Mouse (Mus musculus) cortical plate, adult 2 months (tissue): ENCODE results near the gene Dmrt2. TPM values are rescaled to one million over a fixed set of nuclear protein-coding genes. Genes with fewer than 3 reads are reported as not detected.

Experiments
- H3K27ac ChIP-seq: fragments of 200-500 bp; 2 replicates; pipeline ENCODE4 v1.5.1; 2012; ENCODE audit warnings: low read length, control low read depth, inconsistent platforms; ENCODE audit not compliant: insufficient read depth
- H3K4me1 ChIP-seq: fragments of 200-500 bp; 2 replicates; pipeline ENCODE4 v1.6.1; 2011; ENCODE audit warnings: low read length; ENCODE audit not compliant: control insufficient read depth, insufficient read depth
- H3K4me3 ChIP-seq: fragments of 200-500 bp; 2 replicates; pipeline ENCODE4 v1.5.1; 2011; ENCODE audit warnings: mild to moderate bottlenecking, low read length, control low read depth; ENCODE audit not compliant: insufficient read depth
- CTCF ChIP-seq: fragments of 200-500 bp; IDR thresholded peaks from 2 replicates; pipeline ENCODE4 v1.5.1; 2011; ENCODE audit warnings: mild to moderate bottlenecking, control low read depth, low read length; ENCODE audit not compliant: insufficient read depth; ENCODE audit errors: extremely low read depth
- POLR2A ChIP-seq: fragments of 200-500 bp; IDR thresholded peaks from 2 replicates; pipeline ENCODE4 v1.6.1; 2011; ENCODE audit warnings: mild to moderate bottlenecking, low read length, control low read depth; ENCODE audit not compliant: insufficient read depth; ENCODE audit errors: extremely low read depth
- polyA plus RNA-seq: library from polyadenylated mRNA; depleted of rRNA; stranded (reverse); fragments of >200 nt; gene quantifications from 2 replicates; pipeline ENCODE4 v1.2.3, GENCODE M21; 2012; rRNA removed

Dmrt2 gene
- polyA plus RNA-seq, 1 experiment: 1.5 TPM

GRCm38 (mm10) chr19:25675866-25676440 lies 3.7 kb downstream of the Dmrt2 start:
- Histone ChIP-seq H3K4me3 (no peak overlapping the region), H3K4me1 (no peaks in the 10 kb centered on the region), H3K27ac (no peak overlapping the region)
- TF ChIP-seq POLR2A: no peak
- TF ChIP-seq CTCF: no peak

DNA sequence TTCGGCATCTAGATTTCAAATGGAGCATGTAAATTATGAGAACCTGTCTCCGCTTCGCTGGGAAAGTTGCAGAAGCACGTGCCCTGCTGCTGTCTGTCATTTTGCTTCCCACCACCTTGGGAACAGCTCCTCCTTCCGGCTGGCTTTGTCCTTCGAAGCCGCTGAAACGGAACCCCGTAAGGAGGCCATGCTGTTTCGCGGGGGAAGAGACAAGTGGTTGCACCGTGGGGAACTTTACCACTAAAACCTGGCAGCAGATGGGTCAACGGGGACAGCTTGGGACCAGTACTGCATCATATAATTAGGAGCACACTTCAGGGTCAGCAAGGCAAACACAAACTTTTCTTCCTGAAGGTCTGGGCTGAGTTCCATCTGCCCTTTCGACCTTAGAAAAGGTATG lies 26.6 kb downstream of the Dmrt2 start:
- Histone ChIP-seq H3K27ac (no peak overlapping the region), H3K4me1 (no peaks in the 10 kb centered on the region), H3K4me3 (no peak overlapping the region)
- TF ChIP-seq POLR2A (no peak), CTCF (no peak)

DNA sequence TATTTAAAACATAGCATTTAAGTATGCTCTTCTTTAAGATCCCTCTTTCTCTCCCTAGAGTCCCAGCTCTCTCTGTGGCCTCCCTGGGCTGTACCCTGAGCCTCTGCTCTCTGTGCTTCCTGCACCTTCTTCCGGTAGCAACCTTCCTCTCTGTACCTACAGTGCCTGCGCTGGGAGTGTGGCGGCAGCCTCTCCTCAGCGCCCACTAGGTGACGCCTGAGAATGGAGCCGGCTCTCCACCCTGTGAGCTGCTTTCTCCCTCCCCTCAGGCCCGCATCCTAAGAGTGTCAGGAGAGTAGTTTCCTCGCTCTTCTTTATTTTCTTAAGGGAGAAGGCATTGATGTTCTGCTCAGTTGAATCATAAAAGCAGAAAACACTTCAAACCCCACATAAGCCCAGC lies 41.2 kb downstream of the Dmrt2 start:
- Histone ChIP-seq H3K4me1 (no peaks in the 10 kb centered on the region), H3K27ac (no peak overlapping the region), H3K4me3 (no peak overlapping the region)
- TF ChIP-seq POLR2A (no peak), CTCF (peak; percentile 33; the same call in 1 of the 2 replicates)

- Histone ChIP-seq H3K4me3 (no peak overlapping the region), H3K27ac (no peak overlapping the region), H3K4me1 (no peaks in the 10 kb centered on the region)
- no peak for TF ChIP-seq CTCF
- TF ChIP-seq POLR2A: no peak
Measured at GRCm38 (mm10) chr19:25714927-25715326, 42.7 kb downstream of the Dmrt2 start.

DNA sequence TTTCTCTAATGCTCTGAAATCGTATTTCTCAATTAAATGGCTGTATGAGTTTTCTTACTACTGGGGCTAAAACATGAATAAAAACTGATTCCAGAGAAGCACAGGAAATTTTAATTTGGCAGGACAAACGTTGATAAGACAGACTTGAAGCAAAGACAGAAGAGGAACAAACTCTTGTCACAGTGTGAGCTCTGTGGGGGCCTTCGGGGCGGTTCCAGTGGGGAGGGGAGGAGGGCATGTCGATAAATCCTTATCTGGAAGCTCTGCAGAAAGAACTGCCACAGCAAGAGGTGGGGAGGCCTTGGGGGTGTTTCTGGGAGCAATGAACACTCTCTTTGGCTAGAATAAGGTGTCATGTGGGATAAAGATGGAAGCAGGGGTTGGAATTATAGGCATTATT lies 50.4 kb downstream of the Dmrt2 start:
- TF ChIP-seq POLR2A (no peak), CTCF (no peak)
- H3K27ac ChIP-seq: no peak overlapping the region
- no peak overlapping the region for H3K4me3 ChIP-seq
- H3K4me1 ChIP-seq: no peaks in the 10 kb centered on the region

Other genes with a start within 250 kb of the Dmrt2 start
- gene Dmrt1, start 166.8 kb upstream of the Dmrt2 start, polyA plus RNA-seq: not detected in 2 replicates
- gene Dmrt3, start 62.1 kb upstream of the Dmrt2 start, polyA plus RNA-seq: 0.04 and 0.09 TPM in 2 replicates